Mouse (Mus musculus) CH12.LX (cell line): ENCODE results near the gene Prkcb. TPM values are rescaled to one million over a fixed set of nuclear protein-coding genes. Genes with fewer than 3 reads are reported as not detected.

Experiments used
- DNase-seq: peaks from one replicate; pipeline ENCODE4 v3.0.0-alpha.2; 2013; ENCODE audit errors: extremely low read depth
- H3K27ac ChIP-seq: 2 replicates; pipeline ENCODE4 v1.5.1; 2012; ENCODE audit warnings: low read depth, mild to moderate bottlenecking, control low read depth, moderate library complexity; ENCODE audit not compliant: insufficient read depth
- H3K27me3 ChIP-seq: replicated peaks from 2 replicates; pipeline ENCODE3; 2012; ENCODE audit warnings: inconsistent platforms
- H3K36me3 ChIP-seq, 2 experiments: replicated peaks in 1 of 2; 2 replicates each; pipeline versions ENCODE3 to v1.6.1; 2012; ENCODE audit warnings: inconsistent platforms in 1 of 2, low read length in 1 of 2, mild to moderate bottlenecking in 1 of 2, mixed read lengths in 1 of 2, moderate library complexity in 1 of 2; ENCODE audit not compliant: control insufficient read depth in 1 of 2, insufficient read depth in 1 of 2
- H3K4me1 ChIP-seq, 2 experiments: 2 replicates each; pipeline ENCODE4 v1.6.1; 2012; ENCODE audit warnings: inconsistent platforms in 1 of 2, moderate library complexity in 1 of 2; ENCODE audit not compliant: insufficient read depth in 2 of 2, control insufficient read depth in 1 of 2
- H3K4me2 ChIP-seq: 2 replicates; pipeline ENCODE4 v1.6.1; 2012; ENCODE audit warnings: low read depth, mild to moderate bottlenecking, control low read depth; ENCODE audit not compliant: poor library complexity, insufficient read depth, severe bottlenecking
- H3K4me3 ChIP-seq, 3 experiments: fragments of 150-350 bp in 1 of 3; sonication (generic) in 1 of 3; replicated peaks in 1 of 3; 2 replicates each; pipeline versions ENCODE3 to v1.5.1; 2011 to 2012; ENCODE audit warnings: low read depth in 2 of 3, low read length in 2 of 3, mild to moderate bottlenecking in 2 of 3, moderate library complexity in 2 of 3, control low read depth in 1 of 3, improper control_type of control experiment in 1 of 3, inconsistent platforms in 1 of 3, mixed read lengths in 1 of 3; ENCODE audit not compliant: poor library complexity in 1 of 3
- H3K79me2 ChIP-seq: replicated peaks from 2 replicates; pipeline ENCODE4 v1.6.1; 2012; ENCODE audit warnings: mild to moderate bottlenecking, moderate library complexity; ENCODE audit not compliant: control insufficient read depth, poor library complexity, insufficient read depth, severe bottlenecking; ENCODE audit errors: extremely low read depth
- H3K9ac ChIP-seq: 2 replicates; pipeline ENCODE4 v1.6.1; 2012; ENCODE audit warnings: low read depth, mild to moderate bottlenecking, control low read depth, moderate library complexity; ENCODE audit not compliant: insufficient read depth
- H3K9me3 ChIP-seq: replicated peaks from 2 replicates; pipeline ENCODE3; 2012; ENCODE audit warnings: low read length, inconsistent platforms, mixed read lengths
- BHLHE40 ChIP-seq: IDR thresholded peaks from 2 replicates; pipeline ENCODE4 v1.6.1; 2011; ENCODE audit warnings: mild to moderate bottlenecking, low read depth, low read length, improper control_type of control experiment
- CHD1 ChIP-seq: IDR thresholded peaks from 2 replicates; pipeline ENCODE4 v1.6.1; 2012; ENCODE audit warnings: low read depth, low read length, improper control_type of control experiment, inconsistent platforms
- CTCF ChIP-seq, 2 experiments: IDR thresholded peaks in 1 of 2; conservative IDR thresholded peaks in 1 of 2; 2 replicates each; pipeline ENCODE4 v1.5.1; 2011 to 2012; ENCODE audit warnings: low read depth in 2 of 2, low read length in 2 of 2, improper control_type of control experiment in 1 of 2, inconsistent platforms in 1 of 2, mild to moderate bottlenecking in 1 of 2, moderate library complexity in 1 of 2
- EP300 ChIP-seq: IDR thresholded peaks from 2 replicates; pipeline ENCODE4 v1.6.1; 2011; ENCODE audit warnings: low read length, improper control_type of control experiment
- ETS1 ChIP-seq: conservative IDR thresholded peaks from 2 replicates; pipeline ENCODE4 v1.6.1; 2012; ENCODE audit warnings: low read depth, mild to moderate bottlenecking, inconsistent platforms, low read length, improper control_type of control experiment, moderate library complexity
- GABPA ChIP-seq: IDR thresholded peaks from 2 replicates; pipeline ENCODE4 v1.6.1; 2012; ENCODE audit warnings: low read depth, low read length, improper control_type of control experiment, inconsistent platforms; ENCODE audit not compliant: insufficient replicate concordance
- HCFC1 ChIP-seq: IDR thresholded peaks from 2 replicates; pipeline ENCODE4 v1.6.1; 2012; ENCODE audit warnings: low read depth, mild to moderate bottlenecking, inconsistent platforms, low read length, improper control_type of control experiment
- JUN ChIP-seq: IDR thresholded peaks from 2 replicates; pipeline ENCODE4 v1.6.1; 2011; ENCODE audit warnings: low read depth, mild to moderate bottlenecking, low read length, improper control_type of control experiment, moderate library complexity; ENCODE audit not compliant: insufficient read depth
- JUND ChIP-seq: conservative IDR thresholded peaks from 2 replicates; pipeline ENCODE4 v1.6.1; 2011; ENCODE audit warnings: low read depth, low read length, improper control_type of control experiment
- KAT2A ChIP-seq: IDR thresholded peaks from 2 replicates; pipeline ENCODE4 v1.6.1; 2012; ENCODE audit warnings: low read length, improper control_type of control experiment, inconsistent platforms; ENCODE audit not compliant: insufficient replicate concordance
- MAFK ChIP-seq: IDR thresholded peaks from 2 replicates; pipeline ENCODE4 v1.6.1; 2011; ENCODE audit warnings: low read length, improper control_type of control experiment; ENCODE audit not compliant: insufficient replicate concordance
- MAX ChIP-seq: IDR thresholded peaks from 2 replicates; pipeline ENCODE4 v1.6.1; 2011; ENCODE audit warnings: low read length, improper control_type of control experiment
- MAZ ChIP-seq: IDR thresholded peaks from 2 replicates; pipeline ENCODE4 v1.6.1; 2012; ENCODE audit warnings: low read depth, mild to moderate bottlenecking, inconsistent platforms, low read length, improper control_type of control experiment, moderate library complexity
- MEF2A ChIP-seq: IDR thresholded peaks from 2 replicates; pipeline ENCODE4 v1.6.1; 2014; ENCODE audit warnings: low read depth, mild to moderate bottlenecking, inconsistent platforms, low read length, improper control_type of control experiment, borderline replicate concordance
- MXI1 ChIP-seq: IDR thresholded peaks from 2 replicates; pipeline ENCODE4 v1.6.1; 2011; ENCODE audit warnings: mild to moderate bottlenecking, low read depth, low read length, improper control_type of control experiment
- NELFE ChIP-seq: IDR thresholded peaks from 2 replicates; pipeline ENCODE4 v1.6.1; 2011; ENCODE audit warnings: low read depth, low read length, improper control_type of control experiment
- NRF1 ChIP-seq: IDR thresholded peaks from 2 replicates; pipeline ENCODE4 v1.6.1; 2014; ENCODE audit warnings: low read depth, mild to moderate bottlenecking, inconsistent platforms, low read length, improper control_type of control experiment, moderate library complexity
- PAX5 ChIP-seq: IDR thresholded peaks from 2 replicates; pipeline ENCODE4 v1.6.1; 2012; ENCODE audit warnings: low read length, inconsistent platforms, mixed read lengths
- POLR2A ChIP-seq: IDR thresholded peaks from 2 replicates; pipeline ENCODE4 v1.6.1; 2011; ENCODE audit warnings: low read depth, mild to moderate bottlenecking, improper control_type of control experiment, low read length
- RAD21 ChIP-seq: IDR thresholded peaks from 2 replicates; pipeline ENCODE4 v1.6.1; 2011; ENCODE audit warnings: low read depth, mild to moderate bottlenecking, low read length, improper control_type of control experiment, moderate library complexity
- TBP ChIP-seq: conservative IDR thresholded peaks from 2 replicates; pipeline ENCODE4 v1.6.1; 2011; ENCODE audit warnings: low read depth, low read length, improper control_type of control experiment
- TCF12 ChIP-seq: IDR thresholded peaks from 2 replicates; pipeline ENCODE4 v1.6.1; 2014; ENCODE audit warnings: low read depth, mild to moderate bottlenecking, inconsistent platforms, low read length, improper control_type of control experiment
- USF2 ChIP-seq: conservative IDR thresholded peaks from 2 replicates; pipeline ENCODE4 v1.6.1; 2011; ENCODE audit warnings: low read depth, low read length, improper control_type of control experiment
- ZKSCAN1 ChIP-seq: IDR thresholded peaks from 2 replicates; pipeline ENCODE4 v1.6.1; 2012; ENCODE audit warnings: low read depth, inconsistent platforms, low read length, improper control_type of control experiment, borderline replicate concordance
- dilution Hi-C: fragments of 300-500 bp; cut with MboI; formaldehyde crosslinking; loops from 2 replicates; pipeline ENCODE4 v1.14.3; 2020; ENCODE audit warnings: low sequenced_read_pairs; ENCODE audit not compliant: extremely low pct_unique_long_range_greater_than_20kb, extremely low pct_ligation_motif_present
- in situ Hi-C: fragments of 300-500 bp; cut with MboI; formaldehyde crosslinking; loops from 3 replicates; pipeline ENCODE4 v1.14.3; 2019; ENCODE audit warnings: low sequenced_read_pairs, low pct_ligation_motif_present, low pct_unique_long_range_greater_than_20kb, mixed read lengths
- polyA plus RNA-seq: library from polyadenylated mRNA; unstranded; fragments of >175 nt; gene quantifications from 2 replicates; pipeline ENCODE4 v1.2.1, GENCODE M21; 2012; ENCODE audit warnings: low read depth; ENCODE audit not compliant: insufficient read length
- total RNA-seq, 2 experiments: library from RNA; depleted of rRNA; stranded (reverse); fragments of 300-350 nt in 1 of 2; fragments of >200 nt in 1 of 2; gene quantifications; 2 replicates each; pipeline ENCODE4 v1.2.3; 2012 to 2014

Gene Prkcb
- total and polyA plus RNA-seq, 3 experiments, result 323 to 463 (median 337) TPM

- in situ Hi-C loops, result no loop called here
- no peaks in the 10 kb centered on the region for H3K27me3 ChIP-seq
- no peaks in the 10 kb centered on the region for H3K79me2 ChIP-seq
- no peak overlapping the region for H3K27ac ChIP-seq
- H3K4me1 ChIP-seq, result no peaks in the 10 kb centered on the region
- H3K36me3 ChIP-seq, result peaks cover 76 to 96% of the 10 kb centered on the region in 2 experiments
- TF ChIP-seq USF2 (no peak), MEF2A (no peak), KAT2A (no peak), NRF1 (no peak), MAZ (no peak), POLR2A (no peak), TBP (no peak), MXI1 (no peak), GABPA (no peak)
- TF ChIP-seq, all 38 proteins: peak for 0
- DNase-seq, result no peak
- no peak overlapping the region for H3K9ac ChIP-seq
- no peaks in the 10 kb centered on the region for H3K9me3 ChIP-seq
- H3K4me2 ChIP-seq, result no peak overlapping the region
- dilution Hi-C loops, result no loop called here
- no peak overlapping the region for H3K4me3 ChIP-seq
Measured at GRCm38 (mm10) chr7:122597313-122597712, 308.8 kb downstream of the Prkcb start.

GRCm38 (mm10) chr7:122600856-122601255, 312.3 kb downstream of the Prkcb start:
- peaks cover 82 to 98% of the 10 kb centered on the region in 2 experiments for H3K36me3 ChIP-seq
- H3K4me2 ChIP-seq, result no peak overlapping the region
- no peaks in the 10 kb centered on the region for H3K9me3 ChIP-seq
- TF ChIP-seq ZKSCAN1 (no peak), POLR2A (0 out of 2 replicates have a peak, but pooled peaks have one; percentile 1), JUND (no peak)
- H3K79me2 ChIP-seq, result no peaks in the 10 kb centered on the region
- H3K4me1 ChIP-seq, result no peaks in the 10 kb centered on the region
- no peak overlapping the region for H3K27ac ChIP-seq
- no peak overlapping the region for H3K4me3 ChIP-seq
- no peak for DNase-seq
- in situ Hi-C loops, result no loop called here
- dilution Hi-C loops, result no loop called here
- no peaks in the 10 kb centered on the region for H3K27me3 ChIP-seq
- H3K9ac ChIP-seq, result no peak overlapping the region

- H3K79me2 ChIP-seq, result no peaks in the 10 kb centered on the region
- in situ Hi-C loops (no loop called here), dilution Hi-C loops (no loop called here)
- TF ChIP-seq MAX (no peak), KAT2A (no peak), MXI1 (no peak), HCFC1 (no peak), TCF12 (no peak), NELFE (no peak), PAX5 (no peak), ZKSCAN1 (no peak), JUN (no peak), EP300 (no peak), RAD21 (no peak), CHD1 (no peak), USF2 (no peak), MAFK (no peak), BHLHE40 (no peak), CTCF (conservative IDR thresholded peaks at IDR 0.05 in 1 of 2, IDR thresholded peaks at IDR 0.05 in 1 of 2; ENCODE audit: low read depth in 2 of 2, low read length in 2 of 2) (no peak), ETS1 (no peak)
- peaks cover 93 to 99% of the 10 kb centered on the region in 2 experiments for H3K36me3 ChIP-seq
- no peaks in the 10 kb centered on the region for H3K9me3 ChIP-seq
- no peak overlapping the region for H3K9ac ChIP-seq
- no peaks in the 10 kb centered on the region for H3K27me3 ChIP-seq
- no peak overlapping the region for H3K4me2 ChIP-seq
- no peaks in the 10 kb centered on the region for H3K4me1 ChIP-seq
- no peak overlapping the region for H3K4me3 ChIP-seq
- H3K27ac ChIP-seq, result no peak overlapping the region
- peak; percentile 39 for DNase-seq
Measured at GRCm38 (mm10) chr7:122605066-122605465, 316.5 kb downstream of the Prkcb start.
